Mouse (Mus musculus) liver, embryonic 14.5 days (tissue): Measurements from ENCODE around the gene Dexi.

Source experiments
- CTCF ChIP-seq: IDR thresholded peaks from 2 replicates; pipeline ENCODE4 v1.5.1; 2016; ENCODE audit warnings: antibody characterized with exemption, low read depth, control low read depth
- EP300 ChIP-seq: IDR thresholded peaks from 2 replicates; pipeline ENCODE4 v1.6.1; 2016; ENCODE audit warnings: antibody characterized with exemption, low read depth

GRCm38 (mm10) chr16:10499122-10499521 is 43.7 kb downstream of the Dexi start:
- no peak for TF ChIP-seq CTCF
- TF ChIP-seq EP300 = no peak
